Mouse (Mus musculus): ENCODE results near the gene Nup214. TPM values are rescaled to one million over a fixed set of nuclear protein-coding genes. Genes with fewer than 3 reads are reported as not detected.

Nup214 gene
- total and polyA plus RNA-seq, 3 experiments, result 33.1 to 90.8 (median 55.5) TPM

DNA sequence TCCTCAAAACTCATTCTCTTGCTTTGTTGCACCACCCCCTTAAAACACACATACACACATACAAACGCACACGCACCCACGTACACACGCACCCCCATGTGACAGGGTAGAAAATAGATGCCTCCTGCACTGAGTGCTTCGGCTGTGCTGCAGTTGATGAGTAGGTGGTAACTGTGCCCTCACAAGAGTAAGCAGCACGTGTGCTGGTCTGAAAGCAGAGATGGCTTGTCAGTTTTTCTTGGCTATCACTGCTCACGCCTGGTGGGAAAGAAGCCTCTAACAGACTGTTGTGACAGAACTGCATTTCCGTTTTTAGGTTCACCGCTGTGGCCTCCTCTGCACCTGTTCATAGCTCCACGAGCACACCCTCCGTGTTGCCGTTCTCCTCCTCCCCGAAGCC lies 21.8 kb downstream of the Nup214 start:
- DNase-seq (ENCODE audit: low spot score), result no peak
- Histone ChIP-seq H3K36me3 (replicated peaks) (peaks cover 97% of the 10 kb centered on the region), H3K9me3 (replicated peaks) (no peaks in the 10 kb centered on the region), H3K4me1 (ENCODE audit: insufficient read depth, low read depth, low read length) (0 out of 2 replicates have a peak, but pooled peaks cover 2% of the 10 kb centered on the region), H3K4me3 (ENCODE audit: low read depth, low read length) (no peak overlapping the region), H3K27me3 (ENCODE audit: insufficient read depth, low read length) (no peaks in the 10 kb centered on the region)
- no peak for ATAC-seq (ENCODE audit: extremely low read depth, insufficient number of reproducible peaks, low FRiP score, poor library complexity, severe bottlenecking)
- TF ChIP-seq GATA1 (IDR thresholded peaks at IDR 0.05; ENCODE audit: borderline replicate concordance, low read length) (no peak), CTCF (IDR thresholded peaks at IDR 0.05; ENCODE audit: low read depth, low read length) (no peak), POLR2AphosphoS5 (IDR thresholded peaks at IDR 0.05; ENCODE audit: insufficient replicate concordance, low read depth, low read length) (no peak), GATA2 (IDR thresholded peaks at IDR 0.05; ENCODE audit: borderline replicate concordance, low read depth, low read length) (no peak), TAL1 (conservative IDR thresholded peaks at IDR 0.05; ENCODE audit: low read depth, low read length) (no peak)

DNA sequence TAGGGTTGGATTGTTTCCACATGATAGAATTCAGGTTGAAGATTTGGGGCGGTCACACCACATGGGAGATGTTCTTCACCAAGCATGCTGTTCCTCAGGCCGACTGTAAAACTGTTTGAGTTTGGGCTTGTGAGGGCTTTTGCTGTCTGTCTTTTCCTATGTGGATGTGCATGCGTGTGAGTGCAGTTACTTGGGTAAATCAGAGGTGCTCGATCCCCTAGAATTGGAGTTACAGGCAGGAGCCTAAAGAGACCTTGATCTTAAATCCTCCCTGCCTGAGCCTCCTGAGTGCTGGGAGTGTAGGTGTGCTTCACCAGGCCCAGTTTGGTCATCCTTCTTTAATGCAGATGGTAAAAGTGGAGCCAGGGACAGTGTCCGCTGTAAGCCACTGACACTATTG lies 23.3 kb downstream of the Nup214 start:
- Histone ChIP-seq H3K4me1 (ENCODE audit: insufficient read depth, low read depth, low read length) (no peaks in the 10 kb centered on the region), H3K36me3 (replicated peaks) (peaks cover 92% of the 10 kb centered on the region), H3K27me3 (ENCODE audit: insufficient read depth, low read length) (no peaks in the 10 kb centered on the region), H3K9me3 (replicated peaks) (no peaks in the 10 kb centered on the region), H3K4me3 (ENCODE audit: low read depth, low read length) (no peak overlapping the region)
- no peak for ATAC-seq (ENCODE audit: extremely low read depth, insufficient number of reproducible peaks, low FRiP score, poor library complexity, severe bottlenecking)
- no peak for TF ChIP-seq POLR2AphosphoS5 (IDR thresholded peaks at IDR 0.05; ENCODE audit: insufficient replicate concordance, low read depth, low read length)
- no peak for TF ChIP-seq GATA2 (IDR thresholded peaks at IDR 0.05; ENCODE audit: borderline replicate concordance, low read depth, low read length)
- no peak for TF ChIP-seq TAL1 (conservative IDR thresholded peaks at IDR 0.05; ENCODE audit: low read depth, low read length)
- no peak for DNase-seq (ENCODE audit: low spot score)

- peaks cover 92% of the 10 kb centered on the region for H3K36me3 ChIP-seq (replicated peaks)
- DNase-seq (ENCODE audit: low spot score), result no peak
- no peaks in the 10 kb centered on the region for H3K9me3 ChIP-seq (replicated peaks)
- no peaks in the 10 kb centered on the region for H3K27me3 ChIP-seq (ENCODE audit: insufficient read depth, low read length)
- H3K4me3 ChIP-seq (ENCODE audit: low read depth, low read length), result no peak overlapping the region
- TF ChIP-seq GATA1 (IDR thresholded peaks at IDR 0.05; ENCODE audit: borderline replicate concordance, low read length) (no peak), CTCF (IDR thresholded peaks at IDR 0.05; ENCODE audit: low read depth, low read length) (no peak), GATA2 (IDR thresholded peaks at IDR 0.05; ENCODE audit: borderline replicate concordance, low read depth, low read length) (no peak), POLR2AphosphoS5 (IDR thresholded peaks at IDR 0.05; ENCODE audit: insufficient replicate concordance, low read depth, low read length) (no peak), TAL1 (conservative IDR thresholded peaks at IDR 0.05; ENCODE audit: low read depth, low read length) (no peak)
- ATAC-seq (ENCODE audit: extremely low read depth, insufficient number of reproducible peaks, low FRiP score, poor library complexity, severe bottlenecking), result no peak
- H3K4me1 ChIP-seq (ENCODE audit: insufficient read depth, low read depth, low read length), result no peaks in the 10 kb centered on the region
Observed at GRCm38 (mm10) chr2:31998443-31998842, 24.2 kb downstream of the Nup214 start.

DNA sequence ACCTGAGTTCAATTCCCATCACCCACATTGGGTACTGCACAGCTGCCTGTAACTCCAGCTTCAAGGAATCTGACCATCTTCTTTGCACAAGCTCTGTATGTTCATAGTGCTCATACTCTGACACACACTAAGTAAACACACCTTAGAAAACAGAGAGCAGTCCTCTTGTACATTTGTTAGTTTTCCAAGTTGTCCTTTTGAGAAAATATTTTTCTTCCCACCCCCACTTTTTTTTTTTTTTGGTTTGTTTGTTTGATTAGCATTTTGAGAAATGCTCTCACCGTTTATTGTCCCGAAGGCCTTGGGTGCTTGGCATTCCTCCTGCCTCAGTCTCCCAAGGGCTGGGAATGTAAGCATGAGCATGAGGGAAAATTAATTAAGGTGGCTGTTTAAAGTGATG lies 34.1 kb downstream of the Nup214 start:
- no peak overlapping the region for H3K4me3 ChIP-seq (ENCODE audit: low read depth, low read length)
- no peaks in the 10 kb centered on the region for H3K27me3 ChIP-seq (ENCODE audit: insufficient read depth, low read length)
- DNase-seq (ENCODE audit: low spot score) (no peak), ATAC-seq (ENCODE audit: extremely low read depth, insufficient number of reproducible peaks, low FRiP score, poor library complexity, severe bottlenecking) (no peak)
- TF ChIP-seq CTCF (IDR thresholded peaks at IDR 0.05; ENCODE audit: low read depth, low read length) (no peak), GATA1 (IDR thresholded peaks at IDR 0.05; ENCODE audit: borderline replicate concordance, low read length) (no peak), POLR2AphosphoS5 (IDR thresholded peaks at IDR 0.05; ENCODE audit: insufficient replicate concordance, low read depth, low read length) (no peak), GATA2 (IDR thresholded peaks at IDR 0.05; ENCODE audit: borderline replicate concordance, low read depth, low read length) (no peak), TAL1 (conservative IDR thresholded peaks at IDR 0.05; ENCODE audit: low read depth, low read length) (no peak)
- peaks cover 96% of the 10 kb centered on the region for H3K36me3 ChIP-seq (replicated peaks)
- H3K4me1 ChIP-seq (ENCODE audit: insufficient read depth, low read depth, low read length), result peaks cover 3% of the 10 kb centered on the region; the same call in 1 of the 2 replicates
- no peaks in the 10 kb centered on the region for H3K9me3 ChIP-seq (replicated peaks)

DNA sequence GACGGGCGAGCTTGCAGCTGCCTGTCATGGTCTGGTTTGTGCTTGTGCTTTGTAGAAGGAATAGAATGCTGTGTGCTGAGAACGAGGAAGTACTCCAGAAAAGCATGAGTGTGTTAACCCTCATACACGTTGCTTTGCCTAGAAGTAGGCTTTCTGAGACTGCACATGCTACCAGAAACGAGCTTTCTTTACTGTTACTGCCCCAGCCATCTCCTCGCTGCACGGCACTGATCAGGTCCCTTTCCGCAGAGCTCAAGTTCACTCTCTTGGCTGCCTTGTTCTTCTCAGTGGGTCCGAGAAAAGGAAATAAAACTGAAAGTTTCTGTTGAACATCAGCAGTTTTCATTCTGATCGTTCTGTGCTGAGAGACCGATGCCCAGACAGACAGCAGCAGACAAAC lies 34.5 kb downstream of the Nup214 start:
- DNase-seq (ENCODE audit: low spot score), result no peak
- TF ChIP-seq CTCF (IDR thresholded peaks at IDR 0.05; ENCODE audit: low read depth, low read length) (no peak), POLR2AphosphoS5 (IDR thresholded peaks at IDR 0.05; ENCODE audit: insufficient replicate concordance, low read depth, low read length) (no peak), GATA1 (IDR thresholded peaks at IDR 0.05; ENCODE audit: borderline replicate concordance, low read length) (no peak), TAL1 (conservative IDR thresholded peaks at IDR 0.05; ENCODE audit: low read depth, low read length) (no peak)
- ATAC-seq (ENCODE audit: extremely low read depth, insufficient number of reproducible peaks, low FRiP score, poor library complexity, severe bottlenecking), result no peak
- H3K4me1 ChIP-seq (ENCODE audit: insufficient read depth, low read depth, low read length), result peaks cover 3% of the 10 kb centered on the region; the same call in 1 of the 2 replicates
- no peaks in the 10 kb centered on the region for H3K9me3 ChIP-seq (replicated peaks)
- H3K27me3 ChIP-seq (ENCODE audit: insufficient read depth, low read length), result no peaks in the 10 kb centered on the region
- peaks cover 96% of the 10 kb centered on the region for H3K36me3 ChIP-seq (replicated peaks)
- no peak overlapping the region for H3K4me3 ChIP-seq (ENCODE audit: low read depth, low read length)

- no peak overlapping the region for H3K4me3 ChIP-seq (ENCODE audit: low read depth, low read length)
- DNase-seq (ENCODE audit: low spot score), result no peak
- H3K27me3 ChIP-seq (ENCODE audit: insufficient read depth, low read length), result no peaks in the 10 kb centered on the region
- no peak for ATAC-seq (ENCODE audit: extremely low read depth, insufficient number of reproducible peaks, low FRiP score, poor library complexity, severe bottlenecking)
- TF ChIP-seq TAL1 (conservative IDR thresholded peaks at IDR 0.05; ENCODE audit: low read depth, low read length), result no peak
- no peak for TF ChIP-seq POLR2AphosphoS5 (IDR thresholded peaks at IDR 0.05; ENCODE audit: insufficient replicate concordance, low read depth, low read length)
- TF ChIP-seq CTCF (IDR thresholded peaks at IDR 0.05; ENCODE audit: low read depth, low read length), result no peak
- H3K36me3 ChIP-seq (replicated peaks), result peaks cover 97% of the 10 kb centered on the region
- no peaks in the 10 kb centered on the region for H3K9me3 ChIP-seq (replicated peaks)
- H3K4me1 ChIP-seq (ENCODE audit: insufficient read depth, low read depth, low read length), result no peaks in the 10 kb centered on the region
Observed at GRCm38 (mm10) chr2:32019704-32020103, 45.5 kb downstream of the Nup214 start.

- H3K36me3 ChIP-seq (replicated peaks), result peaks cover 97% of the 10 kb centered on the region
- ATAC-seq (ENCODE audit: extremely low read depth, insufficient number of reproducible peaks, low FRiP score, poor library complexity, severe bottlenecking) (no peak), DNase-seq (ENCODE audit: low spot score) (no peak)
Observed at GRCm38 (mm10) chr2:32020229-32020628, 46.0 kb downstream of the Nup214 start.

More at GRCm38 (mm10) chr2:32020229-32020628, 46.0 kb downstream of the Nup214 start:
- H3K4me3 ChIP-seq (ENCODE audit: low read depth, low read length), result no peak overlapping the region
- no peaks in the 10 kb centered on the region for H3K4me1 ChIP-seq (ENCODE audit: insufficient read depth, low read depth, low read length)
- no peaks in the 10 kb centered on the region for H3K27me3 ChIP-seq (ENCODE audit: insufficient read depth, low read length)
- no peak for TF ChIP-seq GATA2 (IDR thresholded peaks at IDR 0.05; ENCODE audit: borderline replicate concordance, low read depth, low read length)
- no peak for TF ChIP-seq GATA1 (IDR thresholded peaks at IDR 0.05; ENCODE audit: borderline replicate concordance, low read length)
- TF ChIP-seq CTCF (IDR thresholded peaks at IDR 0.05; ENCODE audit: low read depth, low read length), result no peak
- TF ChIP-seq POLR2AphosphoS5 (IDR thresholded peaks at IDR 0.05; ENCODE audit: insufficient replicate concordance, low read depth, low read length), result no peak
- TF ChIP-seq TAL1 (conservative IDR thresholded peaks at IDR 0.05; ENCODE audit: low read depth, low read length), result no peak
- H3K9me3 ChIP-seq (replicated peaks), result no peaks in the 10 kb centered on the region
